Mouse (Mus musculus): Measurements from ENCODE around the gene Rpl11.

GRCm38 (mm10) chr4:136053247-136053596 lies at the start of gene Rpl11:
- TF ChIP-seq POLR2A (IDR thresholded peaks at IDR 0.05; ENCODE audit: insufficient read depth, low read length) (no peak), CTCF (IDR thresholded peaks at IDR 0.05; ENCODE audit: low read depth, low read length) (peak; percentile 71)

All from ES-Bruce4 (cell line).